Mouse (Mus musculus): ENCODE data around the gene Tmem211. TPM values are rescaled to one million over a fixed set of nuclear protein-coding genes. Genes with fewer than 3 reads are reported as not detected.

Gene Tmem211
- polyA plus RNA-seq, 1 experiment from 2014 or later, result not detected

DNA sequence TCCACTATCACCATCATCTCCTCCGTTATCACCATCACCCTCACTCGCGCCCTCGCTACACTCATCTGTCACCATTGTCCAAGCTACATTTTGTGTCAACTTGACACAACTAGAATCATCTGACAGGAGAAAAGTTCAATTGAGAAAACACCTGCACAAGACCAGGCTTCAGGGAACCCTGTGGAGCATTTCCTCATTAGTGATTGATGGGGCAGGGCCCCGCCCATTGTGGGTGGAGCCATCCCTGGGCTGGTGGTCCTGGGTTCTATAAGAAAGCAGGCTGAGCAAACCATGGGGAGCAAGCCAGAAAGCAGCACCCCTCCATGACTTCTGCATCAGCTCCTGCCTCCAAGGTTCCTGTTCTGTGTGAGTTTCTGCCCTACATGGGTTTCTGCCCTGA, 61.1 kb downstream of the Tmem211 start:
- in situ Hi-C loops (cut with MboI; ENCODE audit: low pct_unique_long_range_greater_than_20kb), result no loop called here
- peaks cover 10% of the 10 kb centered on the region for H3K27me3 ChIP-seq

GRCm38 (mm10) chr5:113288490-113288889, 61.8 kb downstream of the Tmem211 start:
- H3K27me3 ChIP-seq, result peaks cover 10% of the 10 kb centered on the region
- in situ Hi-C loops (cut with MboI; ENCODE audit: low pct_unique_long_range_greater_than_20kb), result no loop called here
- ChIA-PET POLR2A (no interaction called here), CTCF (no interaction called here)
- DNase-seq (ENCODE audit: low read depth, low spot score), result no peak
- no peak for ATAC-seq
- TF ChIP-seq CTCF (IDR thresholded peaks at IDR 0.05), result no peak

More for the DNA sequence above, 61.1 kb downstream of the Tmem211 start:
- POLR2A ChIA-PET, result no interaction called here
- CTCF ChIA-PET, result no interaction called here
- no peak for TF ChIP-seq CTCF (IDR thresholded peaks at IDR 0.05)
- no peak for ATAC-seq
- DNase-seq (ENCODE audit: low read depth, low spot score), result no peak

Other genes starting within 250 kb of the Tmem211 start
- not detected for gene Grk3, start 211.1 kb upstream of the Tmem211 start, polyA plus RNA-seq (2021)
- not detected for gene Crybb2, start 156.8 kb upstream of the Tmem211 start, polyA plus RNA-seq (2021)
- 1.1 TPM for gene Crybb3, start 145.3 kb upstream of the Tmem211 start, polyA plus RNA-seq (2021)
- 26.0 TPM for gene 2900026A02Rik, start 5.7 kb upstream of the Tmem211 start, polyA plus RNA-seq (2021)
- gene Sgsm1, start 83.9 kb downstream of the Tmem211 start, polyA plus RNA-seq (2021), result 0.12 TPM
- not detected for gene Aym1, start 130.4 kb downstream of the Tmem211 start, polyA plus RNA-seq (2021)

Data from Patski (cell line).